Mouse (Mus musculus): ENCODE results near the gene Phyhd1. TPM values are rescaled to one million over a fixed set of nuclear protein-coding genes. Genes with fewer than 3 reads are reported as not detected.

Gene Phyhd1
- polyA plus RNA-seq (2011; ENCODE audit: insufficient read depth, insufficient read length, low read depth, missing spikeins) = 11.4 and 13.0 TPM in 2 replicates

DNA sequence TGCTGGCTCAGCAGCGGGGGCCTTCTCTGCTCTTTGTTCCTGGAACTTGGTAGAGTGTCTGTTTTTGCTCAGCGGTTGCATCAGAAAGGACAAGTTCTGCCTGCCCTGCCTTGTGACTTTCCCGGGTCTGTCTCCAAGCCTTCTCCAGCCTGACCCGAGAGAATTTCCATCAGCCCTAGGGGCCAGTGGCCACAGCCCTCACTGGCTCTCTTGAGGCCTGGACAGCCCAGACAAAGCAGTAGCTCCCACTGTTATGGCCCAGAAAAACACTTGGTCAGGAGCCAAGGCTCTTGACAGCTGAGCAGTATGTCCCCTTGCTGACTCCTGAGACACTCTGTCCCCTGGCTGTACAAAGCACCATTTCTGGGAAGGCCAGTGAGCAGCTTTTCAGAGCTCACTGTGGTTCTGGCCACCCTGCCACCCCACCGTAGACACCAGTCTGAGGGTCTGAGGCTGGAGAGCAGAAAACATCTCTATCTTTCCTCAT is at the start of gene Phyhd1:
Gene Phyhd1 (plus strand): TSS at position 437 of the 487 bp plus-strand sequence.
- H3K36me3 ChIP-seq (ENCODE audit: control insufficient read depth, insufficient read depth, low read length, poor library complexity, severe bottlenecking) = no peaks in the 10 kb centered on the region
- TF ChIP-seq CTCF (IDR thresholded peaks at IDR 0.05; ENCODE audit: low read depth, low read length) (no peak), EP300 (IDR thresholded peaks at IDR 0.05; ENCODE audit: insufficient read depth, low read depth, low read length) (0 out of 2 replicates have a peak, but pooled peaks have one; percentile 22)
- H3K4me3 ChIP-seq (ENCODE audit: low read depth, low read length) = peak within 1 kb of the TSS; percentile 30
- H3K9ac ChIP-seq (ENCODE audit: low read depth, poor library complexity, severe bottlenecking) = peak within 1 kb of the TSS; percentile 55
- no peaks in the 10 kb centered on the region for H3K27me3 ChIP-seq (ENCODE audit: control insufficient read depth, insufficient read depth, low read length, poor library complexity, severe bottlenecking)
- H3K27ac ChIP-seq (ENCODE audit: insufficient read depth, low read length) = peak within 1 kb of the TSS; percentile 83
- H3K4me1 ChIP-seq (ENCODE audit: control insufficient read depth, insufficient read depth, low read length) = peaks cover 6% of the 10 kb centered on the region
- no peaks in the 10 kb centered on the region for H3K9me3 ChIP-seq (replicated peaks; ENCODE audit: control insufficient read depth, insufficient read depth, low read length, poor library complexity, severe bottlenecking)

DNA sequence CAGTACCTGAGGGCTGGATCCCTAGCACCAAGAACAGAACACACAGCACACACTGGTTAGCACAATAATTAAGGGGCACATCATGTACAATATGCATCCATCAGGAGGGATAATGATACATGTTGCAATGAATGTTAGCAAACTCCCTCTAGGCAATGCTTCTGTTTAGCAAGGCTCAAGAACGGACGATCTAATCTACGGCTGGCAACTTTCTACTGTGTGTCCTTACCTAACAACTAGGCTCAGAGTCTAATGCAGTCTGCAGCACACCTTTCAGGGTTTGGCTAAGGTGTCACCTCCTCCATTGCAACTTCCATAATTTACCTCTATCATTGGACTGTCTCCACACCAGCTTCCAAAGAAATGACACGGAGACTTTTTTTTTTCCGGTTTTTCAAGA is 49.7 kb upstream of the Phyhd1 start:
- no peak overlapping the region for H3K4me3 ChIP-seq (ENCODE audit: low read depth, low read length)
- H3K9ac ChIP-seq (ENCODE audit: low read depth, poor library complexity, severe bottlenecking) = no peak overlapping the region
- peaks cover 19% of the 10 kb centered on the region for H3K9me3 ChIP-seq (replicated peaks; ENCODE audit: control insufficient read depth, insufficient read depth, low read length, poor library complexity, severe bottlenecking)
- H3K27ac ChIP-seq (ENCODE audit: insufficient read depth, low read length) = no peak overlapping the region
- TF ChIP-seq CTCF (IDR thresholded peaks at IDR 0.05; ENCODE audit: low read depth, low read length) = no peak
- TF ChIP-seq EP300 (IDR thresholded peaks at IDR 0.05; ENCODE audit: insufficient read depth, low read depth, low read length) = no peak
- no peak for TF ChIP-seq POLR2A (IDR thresholded peaks at IDR 0.05; ENCODE audit: insufficient read depth, low read length)
- no peaks in the 10 kb centered on the region for H3K27me3 ChIP-seq (ENCODE audit: control insufficient read depth, insufficient read depth, low read length, poor library complexity, severe bottlenecking)
- H3K36me3 ChIP-seq (ENCODE audit: control insufficient read depth, insufficient read depth, low read length, poor library complexity, severe bottlenecking) = no peaks in the 10 kb centered on the region
- no peaks in the 10 kb centered on the region for H3K4me1 ChIP-seq (ENCODE audit: control insufficient read depth, insufficient read depth, low read length)

DNA sequence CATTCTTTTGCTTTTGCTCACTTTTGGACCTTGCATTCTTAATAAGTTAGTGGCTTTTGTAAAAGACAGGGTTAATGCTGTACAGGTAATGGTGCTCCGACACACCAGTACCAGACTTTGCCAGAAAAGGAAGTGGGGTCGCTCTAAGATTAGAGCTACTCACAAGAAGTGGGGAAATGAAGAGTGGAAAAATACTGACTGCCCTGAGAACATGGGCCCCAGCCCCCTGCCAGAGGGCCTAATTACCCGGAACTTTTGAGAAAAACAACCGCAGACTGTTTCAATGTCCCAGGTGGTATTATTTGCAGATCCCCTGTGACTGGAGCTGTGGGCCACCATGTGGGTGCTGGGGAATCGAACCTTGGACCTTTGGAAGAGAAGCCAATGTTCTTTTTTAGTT is 30.4 kb upstream of the Phyhd1 start:
- no peak overlapping the region for H3K4me3 ChIP-seq (ENCODE audit: low read depth, low read length)
- no peaks in the 10 kb centered on the region for H3K36me3 ChIP-seq (ENCODE audit: control insufficient read depth, insufficient read depth, low read length, poor library complexity, severe bottlenecking)
- peaks cover 11% of the 10 kb centered on the region for H3K9me3 ChIP-seq (replicated peaks; ENCODE audit: control insufficient read depth, insufficient read depth, low read length, poor library complexity, severe bottlenecking)
- TF ChIP-seq POLR2A (IDR thresholded peaks at IDR 0.05; ENCODE audit: insufficient read depth, low read length) = no peak
- TF ChIP-seq CTCF (IDR thresholded peaks at IDR 0.05; ENCODE audit: low read depth, low read length) = no peak
- no peak for TF ChIP-seq EP300 (IDR thresholded peaks at IDR 0.05; ENCODE audit: insufficient read depth, low read depth, low read length)
- no peaks in the 10 kb centered on the region for H3K4me1 ChIP-seq (ENCODE audit: control insufficient read depth, insufficient read depth, low read length)
- no peaks in the 10 kb centered on the region for H3K27me3 ChIP-seq (ENCODE audit: control insufficient read depth, insufficient read depth, low read length, poor library complexity, severe bottlenecking)
- no peak overlapping the region for H3K9ac ChIP-seq (ENCODE audit: low read depth, poor library complexity, severe bottlenecking)
- no peak overlapping the region for H3K27ac ChIP-seq (ENCODE audit: insufficient read depth, low read length)

DNA sequence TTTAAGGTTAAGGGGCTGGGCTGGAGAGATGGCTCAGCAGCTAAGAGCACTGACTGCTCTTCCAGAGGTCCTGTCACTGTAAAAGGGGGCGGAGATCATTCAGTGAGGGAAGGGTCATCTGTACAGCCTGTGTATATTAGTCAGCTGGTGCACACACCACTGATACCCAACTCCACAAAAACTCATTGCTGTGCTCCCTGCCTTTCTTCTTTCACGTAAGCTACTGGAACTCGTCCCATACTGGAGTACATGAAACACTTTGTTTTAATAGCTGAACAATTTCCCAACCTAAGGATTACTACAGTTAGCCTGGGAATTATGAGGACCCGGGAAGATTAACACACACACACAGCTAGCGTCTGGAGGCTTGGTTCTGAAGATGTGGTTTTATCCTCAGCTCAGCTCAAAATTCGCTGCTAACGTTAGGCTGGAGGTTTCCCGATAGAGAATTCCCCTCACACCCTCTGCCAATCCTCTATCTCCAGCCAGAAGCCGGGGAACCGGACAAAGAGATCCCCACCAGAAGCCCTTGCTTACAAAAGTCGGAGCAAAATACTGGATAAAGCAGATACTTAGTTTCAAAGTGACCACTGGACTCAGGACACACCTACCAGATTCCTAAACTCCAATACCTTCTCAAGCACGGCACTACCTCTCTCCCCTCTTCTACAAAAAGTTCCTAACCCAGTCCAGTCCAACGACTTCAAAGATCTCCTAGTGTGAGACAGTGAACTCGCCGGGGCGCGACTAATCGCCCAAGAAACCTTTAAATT is 29.4 kb upstream of the Phyhd1 start:
- no peaks in the 10 kb centered on the region; the same call in 1 of the 2 replicates for H3K36me3 ChIP-seq (ENCODE audit: control insufficient read depth, insufficient read depth, low read length, poor library complexity, severe bottlenecking)
- peak overlapping the region; percentile 73 for H3K4me3 ChIP-seq (ENCODE audit: low read depth, low read length)
- peak overlapping the region; percentile 87 for H3K9ac ChIP-seq (ENCODE audit: low read depth, poor library complexity, severe bottlenecking)
- H3K27me3 ChIP-seq (ENCODE audit: control insufficient read depth, insufficient read depth, low read length, poor library complexity, severe bottlenecking) = no peaks in the 10 kb centered on the region
- TF ChIP-seq POLR2A (IDR thresholded peaks at IDR 0.05; ENCODE audit: insufficient read depth, low read length) (no peak), EP300 (IDR thresholded peaks at IDR 0.05; ENCODE audit: insufficient read depth, low read depth, low read length) (no peak), CTCF (IDR thresholded peaks at IDR 0.05; ENCODE audit: low read depth, low read length) (no peak)
- peaks cover 3% of the 10 kb centered on the region; the same call in 1 of the 2 replicates for H3K9me3 ChIP-seq (replicated peaks; ENCODE audit: control insufficient read depth, insufficient read depth, low read length, poor library complexity, severe bottlenecking)
- H3K27ac ChIP-seq (ENCODE audit: insufficient read depth, low read length) = 0 out of 2 replicates have a peak overlapping the region, but pooled peaks have one; percentile 3
- H3K4me1 ChIP-seq (ENCODE audit: control insufficient read depth, insufficient read depth, low read length) = no peaks in the 10 kb centered on the region

DNA sequence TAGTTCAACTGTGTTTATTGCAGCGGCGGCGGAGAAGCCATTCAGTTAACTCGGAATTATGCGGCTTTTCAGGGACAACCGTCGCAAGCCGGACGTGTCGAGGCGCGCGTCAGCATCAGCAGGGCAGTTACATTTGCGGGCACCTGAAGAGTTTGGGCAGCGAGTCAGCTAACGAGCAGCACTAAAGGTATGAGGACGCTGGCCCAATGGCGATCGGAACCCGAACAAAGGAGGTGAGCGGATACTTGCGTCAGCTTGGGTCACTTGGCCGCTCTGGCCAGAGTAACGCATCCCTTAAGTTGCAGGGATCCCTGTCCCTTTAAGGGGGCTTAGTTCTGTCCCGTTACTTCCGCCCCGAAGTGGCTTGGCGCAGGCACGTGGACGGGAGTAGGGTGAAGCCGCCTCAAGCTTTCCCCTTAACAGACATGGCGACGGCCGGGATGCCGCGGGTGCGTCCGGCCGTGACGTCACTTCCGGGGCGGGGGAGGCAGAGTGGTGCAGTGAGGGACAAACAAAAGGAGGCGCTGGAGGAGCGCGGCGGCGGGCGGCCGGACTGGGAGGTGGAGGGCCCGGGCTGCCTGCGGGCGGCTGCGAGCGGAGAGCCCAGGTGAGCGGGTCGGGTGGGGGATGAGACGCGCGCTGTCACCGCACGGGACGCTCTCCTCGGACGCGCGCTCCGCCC is 28.7 kb upstream of the Phyhd1 start, which contains the start of gene Lrrc8a:
Gene Lrrc8a (plus strand): TSS at position 517 of the 682 bp plus-strand sequence.
- TF ChIP-seq CTCF (IDR thresholded peaks at IDR 0.05; ENCODE audit: low read depth, low read length) = no peak
- peak; percentile 46; the same call in 1 of the 2 replicates for TF ChIP-seq EP300 (IDR thresholded peaks at IDR 0.05; ENCODE audit: insufficient read depth, low read depth, low read length)
- peak within 1 kb of the TSS; percentile 87 for H3K9ac ChIP-seq (ENCODE audit: low read depth, poor library complexity, severe bottlenecking)
- H3K4me3 ChIP-seq (ENCODE audit: low read depth, low read length) = peak within 1 kb of the TSS; percentile 84
- H3K27ac ChIP-seq (ENCODE audit: insufficient read depth, low read length) = peak within 1 kb of the TSS; percentile 3; the same call in 1 of the 2 replicates
- H3K4me1 ChIP-seq (ENCODE audit: control insufficient read depth, insufficient read depth, low read length) = no peaks in the 10 kb centered on the region
- no peaks in the 10 kb centered on the region for H3K27me3 ChIP-seq (ENCODE audit: control insufficient read depth, insufficient read depth, low read length, poor library complexity, severe bottlenecking)
- H3K36me3 ChIP-seq (ENCODE audit: control insufficient read depth, insufficient read depth, low read length, poor library complexity, severe bottlenecking) = no peaks in the 10 kb centered on the region; the same call in 1 of the 2 replicates
- H3K9me3 ChIP-seq (replicated peaks; ENCODE audit: control insufficient read depth, insufficient read depth, low read length, poor library complexity, severe bottlenecking) = 0 out of 2 replicates have a peak, but pooled peaks cover 3% of the 10 kb centered on the region

All from ES-Bruce4 (cell line).